Mouse (Mus musculus): Measurements from ENCODE around the gene Ppm1h. TPM values are rescaled to one million over a fixed set of nuclear protein-coding genes. Genes with fewer than 3 reads are reported as not detected.
"Not testable (repeated sequence)": the region's sequence is repeated elsewhere in the genome, so short reads cannot be mapped to it uniquely, and the experiment has no call there.

The Ppm1h gene
- polyA plus RNA-seq, 1 experiment, result 0.13 TPM

DNA sequence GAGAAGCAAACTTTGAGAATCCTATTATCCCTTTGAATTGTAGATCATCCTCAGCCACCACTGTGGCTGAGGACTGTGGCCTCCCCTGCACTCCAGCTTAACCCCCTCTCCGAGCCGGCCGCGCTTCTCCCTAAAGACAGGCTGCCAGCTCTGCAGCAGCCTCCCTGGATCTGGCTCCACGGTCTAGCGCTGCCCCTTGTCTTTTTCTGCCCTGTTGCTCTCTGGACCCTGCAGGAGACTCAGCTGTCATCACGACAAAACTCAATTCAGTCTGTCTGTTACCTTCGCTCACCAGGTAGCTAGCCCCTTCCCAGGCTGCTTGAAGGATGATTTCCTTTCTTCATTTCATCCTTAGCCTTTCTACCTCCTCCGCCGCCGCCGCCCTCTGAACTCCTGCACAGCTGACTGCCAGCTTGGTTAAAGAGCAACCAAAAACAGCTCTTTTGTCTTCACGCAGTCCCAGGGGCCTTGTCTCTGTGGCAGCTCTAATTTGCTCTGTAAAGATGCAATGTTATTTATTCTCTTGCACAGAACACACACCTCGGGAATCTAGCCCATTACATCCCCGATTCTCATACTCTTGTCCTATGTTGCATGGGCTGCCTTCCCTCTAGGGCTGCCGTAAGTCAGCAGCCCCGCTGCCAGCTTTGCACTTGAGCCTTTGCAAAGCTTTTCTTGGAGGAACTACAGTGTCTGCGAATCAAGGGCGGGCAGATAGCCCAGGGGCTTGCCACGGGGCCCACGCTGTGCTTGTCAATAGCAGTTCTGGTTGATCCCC, 285.1 kb downstream of the Ppm1h start:
- Histone ChIP-seq H3K79me2 (ENCODE audit: control insufficient read depth, insufficient read depth) (no peaks in the 10 kb centered on the region), H3K27me3 (ENCODE audit: control insufficient read depth, insufficient read depth, insufficient read length) (no peaks in the 10 kb centered on the region), H3ac (ENCODE audit: control insufficient read depth, insufficient read length) (no peak overlapping the region), H3K36me3 (ENCODE audit: control insufficient read depth, insufficient read depth) (no peaks in the 10 kb centered on the region), H3K4me3 (no peak overlapping the region), H3K4me2 (ENCODE audit: low read depth) (no peak overlapping the region)
- no peak for TF ChIP-seq POLR2AphosphoS2 (IDR thresholded peaks at IDR 0.05; ENCODE audit: insufficient read length, low read depth)
- TF ChIP-seq REST (IDR thresholded peaks at IDR 0.05; ENCODE audit: insufficient read depth, insufficient read length), result no peak
- TF ChIP-seq E2F4 (IDR thresholded peaks at IDR 0.05; ENCODE audit: insufficient read depth), result no peak
- TF ChIP-seq POLR2A (IDR thresholded peaks at IDR 0.05; ENCODE audit: insufficient read length, low read depth), result no peak
- TF ChIP-seq MAX (IDR thresholded peaks at IDR 0.05; ENCODE audit: low read depth), result no peak
- TF ChIP-seq USF1 (IDR thresholded peaks at IDR 0.05; ENCODE audit: low read depth), result no peak

DNA sequence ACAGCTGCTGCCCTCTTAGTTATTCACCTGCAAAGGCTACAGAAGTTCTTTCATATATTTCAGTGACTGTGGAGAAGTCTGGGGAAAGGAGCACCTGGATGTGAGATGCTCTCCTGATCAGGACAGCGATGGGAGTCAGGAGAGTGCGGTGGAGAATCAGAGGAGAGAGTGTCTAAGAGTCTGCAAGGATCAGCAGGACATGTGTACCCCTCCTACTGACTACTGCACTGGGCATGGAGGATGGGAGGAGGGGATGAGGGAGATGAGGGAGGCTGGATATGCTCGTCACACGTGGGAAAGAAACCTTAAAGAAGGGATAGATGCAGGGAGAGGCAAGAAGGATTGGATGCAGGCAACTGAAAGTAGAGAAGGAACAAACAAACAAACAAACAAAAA, 285.7 kb downstream of the Ppm1h start:
- no peaks in the 10 kb centered on the region for H3K79me2 ChIP-seq (ENCODE audit: control insufficient read depth, insufficient read depth)
- no peak overlapping the region for H3K4me2 ChIP-seq (ENCODE audit: low read depth)
- TF ChIP-seq TCF3 (IDR thresholded peaks at IDR 0.05; ENCODE audit: insufficient read length, low read depth), result no peak
- no peaks in the 10 kb centered on the region for H3K36me3 ChIP-seq (ENCODE audit: control insufficient read depth, insufficient read depth)
- H3ac ChIP-seq (ENCODE audit: control insufficient read depth, insufficient read length), result no peak overlapping the region
- H3K4me3 ChIP-seq, result no peak overlapping the region
- no peaks in the 10 kb centered on the region for H3K27me3 ChIP-seq (ENCODE audit: control insufficient read depth, insufficient read depth, insufficient read length)

DNA sequence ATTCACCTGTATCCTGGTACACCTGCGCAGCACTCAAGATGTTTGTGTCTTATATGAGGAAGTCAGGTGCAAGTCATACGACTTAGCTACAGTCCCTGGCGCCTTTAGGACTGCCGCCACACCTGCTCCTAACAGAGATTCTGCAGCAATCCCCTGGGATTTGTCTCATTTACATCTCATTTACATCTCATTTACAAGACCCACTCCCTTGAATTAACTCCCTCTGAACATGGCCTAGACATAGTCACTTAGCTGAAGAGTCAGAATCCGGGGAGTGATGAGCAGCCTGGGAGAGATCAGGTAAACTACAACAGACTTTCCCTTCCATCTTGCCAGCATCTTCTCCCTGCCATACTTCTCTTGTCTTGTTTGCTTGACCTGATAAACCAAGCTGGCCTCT, 287.1 kb downstream of the Ppm1h start:
- H3K79me2 ChIP-seq (ENCODE audit: control insufficient read depth, insufficient read depth); H3K4me2 ChIP-seq (ENCODE audit: low read depth); H3ac ChIP-seq (ENCODE audit: control insufficient read depth, insufficient read length); H3K36me3 ChIP-seq (ENCODE audit: control insufficient read depth, insufficient read depth); H3K27me3 ChIP-seq (ENCODE audit: control insufficient read depth, insufficient read depth, insufficient read length); H3K4me3 ChIP-seq: not testable (repeated sequence)

DNA sequence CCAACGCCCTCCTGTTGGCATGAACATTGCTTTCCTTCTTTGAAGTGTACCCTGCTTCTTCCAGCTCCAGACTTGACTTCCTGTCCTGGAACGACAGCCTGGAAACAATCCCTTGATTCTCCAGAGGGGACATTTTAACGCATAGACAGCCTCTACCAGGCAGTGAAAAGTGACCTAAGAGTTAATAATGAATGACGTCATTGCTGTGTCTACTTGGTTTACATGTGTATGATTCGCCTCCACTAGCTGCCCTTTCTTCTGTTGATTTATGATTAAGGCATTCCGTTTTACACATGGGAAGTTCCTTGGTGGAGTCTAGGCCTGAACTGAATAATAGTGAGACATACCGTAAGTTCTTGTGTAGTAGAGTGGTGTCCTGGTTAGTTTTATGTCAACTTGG, 287.9 kb downstream of the Ppm1h start:
- Histone ChIP-seq H3K79me2 (ENCODE audit: control insufficient read depth, insufficient read depth) (no peaks in the 10 kb centered on the region), H3K4me3 (no peak overlapping the region), H3K36me3 (ENCODE audit: control insufficient read depth, insufficient read depth) (no peaks in the 10 kb centered on the region), H3K4me2 (ENCODE audit: low read depth) (no peak overlapping the region), H3K27me3 (ENCODE audit: control insufficient read depth, insufficient read depth, insufficient read length) (no peaks in the 10 kb centered on the region), H3ac (ENCODE audit: control insufficient read depth, insufficient read length) (no peak overlapping the region)
- no peak for TF ChIP-seq USF1 (IDR thresholded peaks at IDR 0.05; ENCODE audit: low read depth)
- no peak for TF ChIP-seq POLR2A (IDR thresholded peaks at IDR 0.05; ENCODE audit: insufficient read length, low read depth)
- TF ChIP-seq MYOG (IDR thresholded peaks at IDR 0.05; ENCODE audit: control insufficient read depth in 1 of 3, insufficient read depth in 1 of 3, insufficient read length in 2 of 3, low read depth in 2 of 3), result no peak

DNA sequence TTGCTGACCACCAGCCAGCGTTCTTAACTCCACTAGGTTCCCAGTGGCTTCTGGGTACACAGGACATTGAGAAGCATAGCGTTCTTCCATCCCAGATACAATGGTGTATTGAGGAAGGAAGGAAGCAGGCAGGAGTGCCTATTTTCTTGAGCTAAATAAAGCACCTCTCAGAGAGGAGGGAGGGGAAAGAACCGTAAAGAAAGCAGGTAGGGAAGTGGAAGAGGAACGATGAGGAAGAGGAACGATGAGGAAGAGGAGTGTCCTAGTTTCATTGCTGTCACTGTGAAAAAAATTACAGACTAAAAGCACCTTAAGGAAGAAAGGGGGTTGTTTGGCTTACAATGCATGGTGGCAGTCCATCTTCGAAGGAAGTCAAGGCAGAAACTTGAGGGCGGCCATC, 291.6 kb downstream of the Ppm1h start:
- Histone ChIP-seq H3K36me3 (ENCODE audit: control insufficient read depth, insufficient read depth) (no peaks in the 10 kb centered on the region), H3K79me2 (ENCODE audit: control insufficient read depth, insufficient read depth) (no peaks in the 10 kb centered on the region), H3ac (ENCODE audit: control insufficient read depth, insufficient read length) (no peak overlapping the region), H3K4me2 (ENCODE audit: low read depth) (no peak overlapping the region), H3K4me3 (no peak overlapping the region), H3K27me3 (ENCODE audit: control insufficient read depth, insufficient read depth, insufficient read length) (no peaks in the 10 kb centered on the region)
- TF ChIP-seq POLR2A (IDR thresholded peaks at IDR 0.05; ENCODE audit: insufficient read length, low read depth) (no peak), MAX (IDR thresholded peaks at IDR 0.05; ENCODE audit: low read depth) (no peak)

DNA sequence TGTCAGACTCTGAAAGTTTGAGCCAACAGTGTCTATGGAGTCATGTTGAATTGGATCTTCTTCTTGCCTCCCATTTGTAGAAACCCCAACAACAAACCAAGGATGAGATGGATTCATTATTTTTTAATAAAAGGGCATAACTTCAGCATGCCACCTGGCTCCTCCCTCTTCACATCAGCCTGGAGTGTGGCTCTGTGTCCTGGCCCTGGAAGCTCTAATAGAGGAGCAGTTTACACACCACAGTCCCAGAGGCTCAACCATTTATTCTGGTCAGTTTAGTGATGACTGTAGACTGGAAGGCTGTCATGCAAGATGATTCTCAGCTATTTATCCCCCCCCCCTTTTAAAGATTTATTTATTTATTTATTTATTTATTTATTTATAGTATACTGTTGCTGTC, 294.7 kb downstream of the Ppm1h start:
- TF ChIP-seq POLR2AphosphoS2 (IDR thresholded peaks at IDR 0.05; ENCODE audit: insufficient read length, low read depth), result no peak
- Histone ChIP-seq H3K36me3 (ENCODE audit: control insufficient read depth, insufficient read depth) (no peaks in the 10 kb centered on the region), H3K27me3 (ENCODE audit: control insufficient read depth, insufficient read depth, insufficient read length) (no peaks in the 10 kb centered on the region), H3K4me3 (no peak overlapping the region), H3K4me2 (ENCODE audit: low read depth) (no peak overlapping the region), H3ac (ENCODE audit: control insufficient read depth, insufficient read length) (no peak overlapping the region), H3K79me2 (ENCODE audit: control insufficient read depth, insufficient read depth) (no peaks in the 10 kb centered on the region)

DNA sequence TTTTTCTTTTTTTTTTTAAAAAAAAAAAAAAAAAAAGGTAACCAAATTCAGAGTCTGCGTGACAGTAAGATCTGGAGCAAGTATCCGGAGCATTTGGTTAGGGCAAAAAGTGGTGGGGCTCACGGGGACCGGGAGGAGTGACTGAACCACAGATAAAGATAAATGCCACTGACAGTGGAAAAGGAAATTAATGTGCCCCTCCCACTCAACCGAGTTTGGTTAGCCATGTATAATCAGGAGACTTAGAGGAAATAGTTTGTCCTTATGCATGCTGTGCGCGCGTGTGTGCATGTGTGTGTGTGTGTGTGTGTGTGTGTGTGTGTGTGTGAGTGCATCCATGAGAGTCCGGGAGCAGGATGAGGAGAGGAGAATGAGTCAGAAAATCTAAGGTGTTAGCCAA, 297.5 kb downstream of the Ppm1h start:
- Histone ChIP-seq H3K27me3 (ENCODE audit: control insufficient read depth, insufficient read depth, insufficient read length) (no peaks in the 10 kb centered on the region), H3K4me3 (no peak overlapping the region), H3K79me2 (ENCODE audit: control insufficient read depth, insufficient read depth) (no peaks in the 10 kb centered on the region), H3ac (ENCODE audit: control insufficient read depth, insufficient read length) (no peak overlapping the region), H3K4me2 (ENCODE audit: low read depth) (no peak overlapping the region), H3K36me3 (ENCODE audit: control insufficient read depth, insufficient read depth) (no peaks in the 10 kb centered on the region)
- TF ChIP-seq E2F4 (IDR thresholded peaks at IDR 0.05; ENCODE audit: insufficient read depth) (no peak), TCF3 (IDR thresholded peaks at IDR 0.05; ENCODE audit: insufficient read length, low read depth) (no peak), POLR2AphosphoS2 (IDR thresholded peaks at IDR 0.05; ENCODE audit: insufficient read length, low read depth) (no peak), MYOD1 (IDR thresholded peaks at IDR 0.05; ENCODE audit: control insufficient read depth in 1 of 3, insufficient read length in 2 of 3, low read depth in 2 of 3) (no peak), SRF (IDR thresholded peaks at IDR 0.05; ENCODE audit: control insufficient read depth, insufficient read length, low read depth) (no peak), USF1 (IDR thresholded peaks at IDR 0.05; ENCODE audit: low read depth) (no peak), POLR2A (IDR thresholded peaks at IDR 0.05; ENCODE audit: insufficient read length, low read depth) (no peak), REST (IDR thresholded peaks at IDR 0.05; ENCODE audit: insufficient read depth, insufficient read length) (no peak), TCF12 (IDR thresholded peaks at IDR 0.05; ENCODE audit: insufficient read depth, poor library complexity, severe bottlenecking) (no peak), CEBPB (IDR thresholded peaks at IDR 0.05; ENCODE audit: insufficient read depth, poor library complexity, severe bottlenecking) (no peak), MYOG (IDR thresholded peaks at IDR 0.05; ENCODE audit: control insufficient read depth in 1 of 3, insufficient read depth in 1 of 3, insufficient read length in 2 of 3, low read depth in 2 of 3) (no peak), MAX (IDR thresholded peaks at IDR 0.05; ENCODE audit: low read depth) (no peak)

Measured in myocyte (in vitro differentiated cells).